Mouse (Mus musculus) heart, postnatal 0 days (tissue): ENCODE results near the gene Ifit1.

Experiments used
- CTCF ChIP-seq: IDR thresholded peaks from 2 replicates; pipeline ENCODE4 v1.5.1; 2016; ENCODE audit warnings: antibody characterized with exemption, control low read depth, low read depth
- EP300 ChIP-seq: IDR thresholded peaks from 2 replicates; pipeline ENCODE4 v1.6.1; 2016; ENCODE audit warnings: antibody characterized with exemption, low read depth

DNA sequence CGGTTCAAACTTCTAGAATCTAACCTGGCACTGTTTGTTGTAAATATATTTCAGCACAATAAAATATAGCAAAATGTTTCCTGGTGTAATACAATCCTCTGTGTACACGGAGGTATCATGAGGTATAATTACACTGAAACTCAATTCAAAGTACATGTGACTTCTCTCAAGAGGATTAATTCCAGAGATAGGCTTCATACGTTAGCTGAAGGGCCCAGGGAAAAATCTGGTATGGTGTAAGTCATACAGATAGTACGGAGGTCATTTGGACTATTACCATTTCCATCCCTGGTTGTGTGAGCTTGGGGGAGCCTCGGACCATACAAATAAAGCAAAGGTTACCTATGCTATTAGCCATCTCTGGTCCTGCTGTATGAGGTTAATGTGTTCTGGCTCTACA is 1.9 kb downstream of the Ifit1 start:
- TF ChIP-seq CTCF, result no peak
- no peak for TF ChIP-seq EP300
